Comparison of ENCODE assay signal across 11 mouse cellular contexts in the genomic region with DNA sequence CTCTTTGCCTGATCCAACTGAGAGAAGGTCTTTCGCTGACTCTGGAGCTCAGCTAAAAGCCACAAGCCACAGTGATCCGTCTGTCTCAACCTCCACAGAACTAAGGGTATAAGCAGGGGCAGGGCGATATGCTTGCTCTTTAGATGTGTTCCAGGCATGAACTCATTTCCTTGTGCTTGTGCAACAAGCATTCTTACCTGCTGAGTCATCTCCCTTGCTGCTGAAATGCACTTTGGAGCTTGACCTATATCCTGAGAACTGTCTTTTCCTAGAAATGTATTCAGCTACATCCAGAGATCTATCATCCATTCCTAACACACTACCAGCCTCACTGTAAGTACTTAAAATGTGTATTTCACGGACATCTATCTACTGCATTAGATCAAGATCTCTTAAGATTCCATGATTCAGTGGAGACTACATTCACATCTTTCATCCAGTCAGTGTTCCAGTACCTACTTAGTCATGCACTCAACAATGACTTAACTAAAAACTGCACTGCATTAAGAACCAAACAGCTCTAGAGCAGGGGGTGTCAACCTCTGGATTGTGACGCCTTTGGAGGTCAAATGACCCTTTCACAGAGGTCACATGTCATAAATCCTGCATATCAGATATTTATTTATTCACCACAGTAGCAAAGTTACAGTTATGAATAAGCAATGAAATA. TPM values are rescaled to one million over a fixed set of nuclear protein-coding genes. Genes with fewer than 3 reads are reported as not detected.
A peak's percentile ranks its signal among the peaks of the same experiment; 100 is the strongest.
DNase-seq lines count a peak whose midpoint lies in the region; ATAC-seq and TF ChIP-seq lines count a peak whose summit lies in the region.
"Had no signal": no experiment of that assay in that cellular context is flagged by ENCODE, and none has a peak within 500 bp of the region (broad histone marks: within the 10 kb centered on the region; RNA-seq: fewer than 3 reads in every experiment).

No protein-coding gene starts in this region.

- H3K4me3 ChIP-seq in limb, embryonic 14.5 days (replicated peaks; ENCODE audit: low read length) = no peak overlapping the region
- H3K4me3 ChIP-seq in limb, embryonic 10.5 days = no peak overlapping the region
- no peak overlapping the region for H3K4me3 ChIP-seq in forebrain, embryonic 16.5 days (replicated peaks; ENCODE audit: low read length)
- H3K4me3 ChIP-seq in midbrain, embryonic 14.5 days (replicated peaks; ENCODE audit: low read depth, low read length) = no peak overlapping the region
- H3K4me3 ChIP-seq: heart, adult 2 months had no signal

- H3K4me2 ChIP-seq in limb, embryonic 14.5 days (replicated peaks; ENCODE audit: low read depth, low read length, severe bottlenecking) = no peak overlapping the region
- no peak overlapping the region for H3K4me2 ChIP-seq in forebrain, embryonic 16.5 days (ENCODE audit: low read length)
- H3K4me2 ChIP-seq in midbrain, embryonic 14.5 days (ENCODE audit: low read length) = no peak overlapping the region

- no peak overlapping the region for H3K9ac ChIP-seq in limb, embryonic 14.5 days (ENCODE audit: low read depth, low read length, severe bottlenecking)
- no peak overlapping the region for H3K9ac ChIP-seq in forebrain, embryonic 16.5 days (replicated peaks; ENCODE audit: low read depth, low read length)
- H3K9ac ChIP-seq in midbrain, embryonic 14.5 days (replicated peaks; ENCODE audit: low read length) = no peak overlapping the region
- H3K9ac ChIP-seq: forebrain, postnatal 0 days had no signal

- 73% methylated on average over 5 of the region's 5 CpGs for WGBS in limb, embryonic 14.5 days
- WGBS in limb, embryonic 10.5 days = 86% methylated on average over 5 of the region's 5 CpGs
- 90% methylated on average over 5 of the region's 5 CpGs for WGBS in forebrain, embryonic 16.5 days
- 85% methylated on average over 5 of the region's 5 CpGs for WGBS in midbrain, embryonic 14.5 days

- H3K4me1 ChIP-seq in limb, embryonic 14.5 days (ENCODE audit: control insufficient read depth, insufficient read depth, low read length) = peaks cover 7% of the 10 kb centered on the region
- no peaks in the 10 kb centered on the region for H3K4me1 ChIP-seq in limb, embryonic 10.5 days
- no peaks in the 10 kb centered on the region for H3K4me1 ChIP-seq in forebrain, embryonic 16.5 days (replicated peaks; ENCODE audit: control insufficient read depth, insufficient read depth, low read length)
- H3K4me1 ChIP-seq in midbrain, embryonic 14.5 days (ENCODE audit: control insufficient read depth, insufficient read depth, low read length) = no peaks in the 10 kb centered on the region

- no peaks in the 10 kb centered on the region for H3K9me3 ChIP-seq in limb, embryonic 14.5 days (ENCODE audit: control insufficient read depth, low read length)
- no peaks in the 10 kb centered on the region for H3K9me3 ChIP-seq in limb, embryonic 10.5 days (replicated peaks)
- H3K9me3 ChIP-seq in forebrain, embryonic 16.5 days (ENCODE audit: control insufficient read depth, low read length) = no peaks in the 10 kb centered on the region
- no peaks in the 10 kb centered on the region for H3K9me3 ChIP-seq in midbrain, embryonic 14.5 days (ENCODE audit: control insufficient read depth, low read length)

- no peak overlapping the region for H3K27ac ChIP-seq in limb, embryonic 14.5 days (replicated peaks; ENCODE audit: low read depth, low read length)
- no peak overlapping the region for H3K27ac ChIP-seq in limb, embryonic 10.5 days
- H3K27ac ChIP-seq in forebrain, embryonic 16.5 days (ENCODE audit: low read length) = no peak overlapping the region
- no peak overlapping the region for H3K27ac ChIP-seq in midbrain, embryonic 14.5 days (replicated peaks; ENCODE audit: low read depth, low read length)
- H3K27ac ChIP-seq: heart, adult 2 months had no signal

- no peak for TF ChIP-seq POLR2A in limb, embryonic 14.5 days (IDR thresholded peaks at IDR 0.05; ENCODE audit: borderline replicate concordance, extremely low read depth, insufficient read depth, insufficient read length)

- peak; percentile 38 for DNase-seq in adrenal gland, adult 2 months
- DNase-seq in adrenal gland, postnatal 4 days (ENCODE audit: low spot score in 2 of 2) = no peak
- DNase-seq in limb, embryonic 14.5 days (ENCODE audit: low spot score) = peak; percentile 28
- no peak for DNase-seq in limb, embryonic 10.5 days (ENCODE audit: low spot score)
- peak; percentile 6 for DNase-seq in adipocyte (ENCODE audit: low spot score)
- DNase-seq in lung, postnatal 36 days = peak; percentile 13
- DNase-seq in midbrain, embryonic 14.5 days = no peak
- DNase-seq: forebrain, postnatal 0 days; heart, adult 2 months; right cerebral cortex, postnatal 25 days had no signal

- ATAC-seq in limb, embryonic 14.5 days (ENCODE audit: low FRiP score, low read depth) = no peak
- no peak for ATAC-seq in forebrain, embryonic 16.5 days
- ATAC-seq in midbrain, embryonic 14.5 days (ENCODE audit: low FRiP score, low TSS enrichment) = no peak
- ATAC-seq: forebrain, postnatal 0 days had no signal

- no peaks in the 10 kb centered on the region for H3K36me3 ChIP-seq in limb, embryonic 14.5 days (ENCODE audit: control insufficient read depth, insufficient read depth, low read length)
- no peaks in the 10 kb centered on the region for H3K36me3 ChIP-seq in limb, embryonic 10.5 days
- H3K36me3 ChIP-seq in forebrain, embryonic 16.5 days (ENCODE audit: control insufficient read depth, insufficient read depth) = no peaks in the 10 kb centered on the region
- H3K36me3 ChIP-seq in midbrain, embryonic 14.5 days (ENCODE audit: control insufficient read depth, insufficient read depth, low read length) = no peaks in the 10 kb centered on the region

- no peaks in the 10 kb centered on the region for H3K27me3 ChIP-seq in limb, embryonic 14.5 days (ENCODE audit: control insufficient read depth, insufficient read depth, low read length)
- no peaks in the 10 kb centered on the region for H3K27me3 ChIP-seq in limb, embryonic 10.5 days (ENCODE audit: low read depth, poor library complexity, severe bottlenecking)
- no peaks in the 10 kb centered on the region for H3K27me3 ChIP-seq in forebrain, embryonic 16.5 days (replicated peaks; ENCODE audit: control insufficient read depth, insufficient read depth, low read length)
- H3K27me3 ChIP-seq in midbrain, embryonic 14.5 days (ENCODE audit: control insufficient read depth, insufficient read depth, low read length) = no peaks in the 10 kb centered on the region

RNA-seq across cellular contexts. Expression of gene Rbms3, which starts 58.4 kb away (rescaled TPM):
- total RNA-seq in adrenal gland, adult 2 months (2021) = 10 to 100 TPM; 24.9 to 25.7 TPM
- polyA plus RNA-seq in adrenal gland, adult 2 months (2012; rRNA removed) = 10.3 and 11.1 TPM in 2 replicates
- 10 to 100 TPM; 47.3 to 59.2 TPM for total RNA-seq in adrenal gland, postnatal 4 days (2021)
- 42.1 and 48.8 TPM in 2 replicates for polyA plus RNA-seq in limb, embryonic 14.5 days (2012; rRNA removed)
- 94.5 and 101 TPM in 2 replicates for polyA plus RNA-seq in limb, embryonic 14.5 days (2014; fragmentation: Nextera tagmentation; extraction: Ambion mirVana)
- polyA plus RNA-seq in limb, embryonic 10.5 days (2016; fragmentation: Nextera tagmentation; extraction: Ambion mirVana) = 29.3 and 35.2 TPM in 2 replicates
- 20.7 and 25.7 TPM in 2 replicates for polyA plus RNA-seq in forebrain, embryonic 16.5 days (2015; fragmentation: Nextera tagmentation; extraction: Ambion mirVana)
- 54.0 and 58.4 TPM in 2 replicates for polyA plus RNA-seq in midbrain, embryonic 14.5 days (2014; fragmentation: Nextera tagmentation; extraction: Ambion mirVana)

Comparison
In these comparisons a context has a peak if more than half of its experiments do, and no peak if none do; other contexts are left out.
1. DNase-seq: peak in adrenal gland, adult 2 months (single experiment), limb, embryonic 14.5 days (single experiment), adipocyte (single experiment) and lung, postnatal 36 days (single experiment); none in adrenal gland, postnatal 4 days (0 of 2), limb, embryonic 10.5 days (single experiment) and midbrain, embryonic 14.5 days (single experiment).